Mouse (Mus musculus): ENCODE results near the gene Arhgef3.

DNA sequence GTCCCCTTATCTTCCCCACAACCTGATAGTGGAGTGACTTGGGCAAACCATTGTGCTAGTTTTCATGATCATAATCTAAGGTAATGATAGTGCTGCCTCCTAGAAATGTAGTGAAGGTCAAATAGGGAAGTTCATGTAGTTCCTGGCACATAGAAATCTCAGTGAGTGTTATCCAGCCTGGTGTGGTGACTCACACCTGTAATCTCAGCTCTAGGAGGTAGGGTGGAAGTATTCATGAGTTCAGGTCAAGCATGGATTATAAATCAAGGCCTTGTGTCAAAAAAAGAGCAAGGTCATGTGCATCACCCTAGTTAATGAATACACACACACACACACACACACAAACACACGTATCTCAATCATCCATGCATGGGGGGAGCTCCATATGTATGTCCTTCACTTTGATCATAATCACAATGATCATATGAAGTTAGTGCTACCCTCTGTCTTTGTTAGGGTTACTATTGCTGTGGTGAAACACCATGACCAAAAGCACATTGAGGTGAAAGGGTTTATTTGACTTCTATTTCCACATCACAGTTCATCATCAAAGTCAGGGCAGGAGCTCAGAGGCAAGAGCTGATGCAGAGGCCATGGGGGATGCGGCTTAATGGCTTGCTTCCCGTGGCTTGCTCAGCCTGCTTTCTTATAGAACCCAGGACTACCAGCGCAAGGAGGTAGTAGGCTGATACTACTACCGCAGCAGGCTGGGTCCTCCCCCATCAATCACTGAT, 226.2 kb downstream of the Arhgef3 start:
- no peak for TF ChIP-seq HCFC1 (IDR thresholded peaks at IDR 0.05; ENCODE audit: borderline replicate concordance, insufficient read depth, low read length)
- TF ChIP-seq ZC3H11A (IDR thresholded peaks at IDR 0.05; ENCODE audit: borderline replicate concordance, low read depth, low read length): no peak
- no peak for TF ChIP-seq ZNF384 (IDR thresholded peaks at IDR 0.05; ENCODE audit: low read depth, low read length)
- no peak for TF ChIP-seq MAFK (IDR thresholded peaks at IDR 0.05; ENCODE audit: insufficient read depth, low read depth, low read length)

All from ES-E14 (cell line).